Mouse (Mus musculus) urinary bladder, postnatal 10 days (tissue): ENCODE measurements around the gene Lsm4.
A peak's percentile ranks its signal among the peaks of the same experiment; 100 is the strongest.

ENCODE experiments used
- DNase-seq: peaks from one replicate; pipeline ENCODE4 v3.0.0; 2022; ENCODE audit warnings: low spot score

The Lsm4 gene

DNA sequence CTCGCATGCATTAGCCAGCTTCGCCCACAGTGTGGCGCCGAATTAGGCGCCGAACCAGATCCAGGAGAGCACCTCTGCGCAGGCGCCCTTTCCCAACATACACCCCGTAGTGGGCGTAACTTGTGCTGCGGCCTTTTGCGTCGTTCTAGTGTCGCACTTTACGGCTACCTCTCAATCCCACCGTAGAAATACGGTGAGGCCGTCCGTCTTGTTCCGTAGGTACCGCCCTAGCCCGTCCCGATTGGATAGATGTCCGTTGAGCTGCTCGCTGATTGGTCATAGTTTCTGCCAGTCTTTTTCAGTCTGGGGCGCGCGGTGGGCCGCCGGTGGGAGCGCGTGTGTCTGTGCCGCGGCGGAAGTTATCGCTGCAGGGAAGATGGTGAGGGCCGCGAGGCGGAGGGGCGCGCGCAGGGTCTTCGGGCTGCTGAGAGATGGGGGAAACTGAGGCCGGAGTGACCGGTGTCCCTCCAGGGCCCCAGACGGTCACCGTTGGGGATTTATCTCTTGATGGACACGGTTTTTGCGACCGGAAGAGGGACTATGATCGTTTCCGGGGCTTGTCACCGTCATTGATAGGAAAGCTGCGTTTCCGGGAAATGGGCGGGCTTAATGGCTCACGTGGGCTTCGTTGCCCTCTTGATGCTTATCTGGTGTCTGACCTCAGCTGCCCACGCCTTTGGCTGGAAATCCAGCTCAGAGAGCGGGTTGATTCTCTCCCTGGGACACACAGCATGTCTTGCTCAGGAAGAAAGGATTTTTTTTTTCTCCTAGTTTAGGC lies at the start of gene Lsm4:
Lsm4 (plus strand) TSS at position 170 of the 778 bp plus-strand sequence.
- peak; percentile 81 for DNase-seq

DNA sequence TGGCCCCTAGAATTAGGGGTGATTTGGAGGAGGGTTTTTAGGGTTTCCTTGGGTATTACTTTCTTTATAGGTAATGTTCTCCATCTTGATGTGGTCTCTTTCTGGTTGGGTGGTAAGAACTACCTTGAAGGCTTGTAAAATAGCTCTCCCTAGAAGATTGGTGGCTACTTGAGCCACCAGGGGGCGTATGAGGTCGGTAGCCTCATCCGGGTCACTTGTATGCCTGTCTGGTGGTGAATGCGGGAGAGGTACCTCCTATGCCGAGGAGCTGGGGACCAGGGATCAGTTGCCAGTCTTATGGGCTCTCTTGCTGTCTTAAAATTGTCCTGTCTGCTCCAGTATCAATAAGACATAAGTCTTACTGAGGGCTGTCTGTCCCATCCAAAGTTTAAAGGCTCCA lies 47.9 kb upstream of the Lsm4 start:
- no peak for DNase-seq

DNA sequence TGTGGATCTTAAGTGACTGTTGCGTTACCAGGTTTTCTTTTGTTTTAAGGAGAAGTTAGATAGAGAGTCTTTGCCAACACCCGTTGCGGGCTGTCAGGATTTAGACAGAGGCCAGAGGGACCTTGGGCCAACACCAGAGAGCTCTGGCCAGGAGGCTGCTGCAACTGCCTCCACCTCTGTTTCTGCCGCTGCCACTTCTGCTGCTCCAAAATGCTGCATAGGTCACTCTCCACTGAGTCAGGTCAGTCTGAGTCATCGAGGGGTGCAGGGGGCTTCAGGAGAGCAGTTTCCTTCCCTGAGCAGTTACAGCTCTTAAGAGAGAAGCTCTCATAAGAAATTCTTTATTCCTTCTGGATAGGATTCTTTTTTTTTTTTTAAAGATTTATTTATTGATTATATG lies 46.0 kb upstream of the Lsm4 start:
- DNase-seq = no peak

DNA sequence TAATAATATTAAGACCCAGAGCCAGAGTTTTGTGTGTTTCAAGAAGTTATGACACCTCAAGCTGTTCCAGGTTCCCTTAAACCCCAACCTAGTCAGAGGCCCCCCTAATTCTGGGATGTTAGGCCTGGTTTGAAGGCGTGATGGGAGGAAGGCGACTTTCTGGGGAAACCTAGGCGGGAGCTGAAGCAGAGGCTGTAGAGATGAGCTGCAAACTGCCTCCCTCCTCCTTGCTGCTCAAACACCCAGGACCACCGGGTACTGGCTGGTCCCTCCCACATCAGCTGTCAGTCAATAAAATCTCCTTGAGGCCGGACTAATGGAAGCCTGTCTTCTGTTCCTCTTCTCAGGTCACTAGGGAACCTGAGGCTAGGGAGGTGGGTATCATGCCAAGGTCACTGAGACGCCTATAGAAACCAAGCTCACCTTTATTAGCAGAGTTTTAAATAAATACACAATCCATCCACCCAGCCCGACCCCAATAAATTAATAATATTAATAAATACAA lies 44.0 kb upstream of the Lsm4 start:
- no peak for DNase-seq

DNA sequence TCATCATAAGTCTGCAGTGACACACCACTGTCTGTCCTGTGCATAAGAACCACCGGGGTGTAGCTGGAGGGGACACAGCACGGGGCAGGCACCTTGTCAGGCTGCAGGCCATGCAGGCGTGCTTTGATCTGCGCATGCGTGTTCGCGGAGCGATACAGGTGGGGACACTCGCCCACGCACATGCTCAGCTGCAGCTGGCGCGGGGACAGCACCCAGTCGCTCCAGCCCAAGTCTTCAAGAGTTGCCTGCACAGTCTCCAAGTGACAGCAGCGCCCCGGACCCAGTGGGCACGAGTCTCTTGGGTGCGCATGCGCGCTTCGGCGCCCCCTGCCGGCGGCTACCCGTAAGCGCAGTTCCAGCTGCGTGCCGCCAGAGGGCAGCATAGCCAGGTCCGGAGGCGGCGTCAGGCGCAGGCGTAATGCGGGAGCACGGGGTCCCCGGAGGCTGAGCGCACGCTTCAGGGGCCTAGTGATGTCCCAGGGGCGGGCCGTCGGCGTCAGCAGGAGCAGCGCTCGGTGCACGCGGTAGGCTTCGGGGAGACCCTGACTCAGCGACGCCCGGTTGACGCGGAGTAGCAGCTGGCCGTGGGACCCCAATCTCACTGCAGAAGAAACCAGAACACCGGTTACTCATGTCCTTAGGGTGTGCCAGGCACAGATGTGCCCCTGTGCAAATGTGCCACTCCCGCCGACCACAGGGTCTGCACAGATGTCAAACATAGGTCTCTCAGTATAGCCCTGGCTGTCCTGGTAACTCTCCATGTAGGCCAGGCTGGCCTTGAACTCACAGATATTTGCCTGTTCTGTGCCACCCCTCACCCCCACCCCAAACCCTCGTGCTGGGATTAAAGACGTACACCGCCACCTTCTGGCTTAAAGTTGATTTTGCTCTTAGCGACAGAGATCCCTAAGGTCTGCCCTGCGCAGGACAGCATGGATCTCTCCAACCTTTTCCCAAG lies 43.2 kb upstream of the Lsm4 start:
- peak; percentile 55 for DNase-seq

DNA sequence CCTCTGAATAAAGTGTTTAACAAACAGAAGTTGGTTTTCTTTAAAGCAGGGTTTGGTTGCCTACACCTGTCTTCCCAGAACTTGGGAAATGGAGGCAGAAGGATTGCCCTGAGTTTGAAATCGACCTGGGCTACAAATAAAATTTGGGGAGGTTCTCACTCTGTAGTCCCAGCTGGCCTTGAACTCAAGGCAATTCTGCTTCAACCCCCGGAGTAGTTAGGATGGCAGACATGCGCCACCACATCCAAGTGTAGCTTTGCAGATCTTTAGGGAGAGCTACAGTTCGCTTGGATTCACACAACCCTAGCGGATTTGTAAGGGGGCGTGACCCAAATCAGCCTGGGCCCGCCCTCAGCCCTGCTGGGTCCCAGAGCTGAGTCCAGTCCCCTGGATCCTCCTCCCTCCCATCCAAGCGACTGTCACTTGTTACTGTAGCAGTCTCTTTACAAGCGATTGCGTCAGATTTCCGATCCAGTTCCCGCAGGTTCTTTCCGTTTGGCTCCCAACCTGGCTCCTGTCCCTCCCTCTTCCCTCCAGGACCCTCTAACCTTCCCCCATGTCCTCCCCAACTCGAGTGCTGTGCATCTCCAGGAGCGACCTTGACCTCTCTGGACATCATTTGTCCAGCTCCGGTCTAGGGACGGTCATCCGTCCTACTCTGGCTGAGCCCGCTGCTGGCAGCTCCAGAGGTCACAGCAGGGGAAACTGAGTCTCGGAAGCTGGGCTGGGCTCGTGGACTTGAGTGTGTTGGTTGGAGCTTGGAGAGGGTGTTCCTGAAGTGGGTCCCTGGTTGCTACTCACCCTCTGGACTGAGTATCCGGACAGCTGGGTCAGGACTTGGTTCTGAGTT lies 42.3 kb upstream of the Lsm4 start:
- no peak for DNase-seq

DNA sequence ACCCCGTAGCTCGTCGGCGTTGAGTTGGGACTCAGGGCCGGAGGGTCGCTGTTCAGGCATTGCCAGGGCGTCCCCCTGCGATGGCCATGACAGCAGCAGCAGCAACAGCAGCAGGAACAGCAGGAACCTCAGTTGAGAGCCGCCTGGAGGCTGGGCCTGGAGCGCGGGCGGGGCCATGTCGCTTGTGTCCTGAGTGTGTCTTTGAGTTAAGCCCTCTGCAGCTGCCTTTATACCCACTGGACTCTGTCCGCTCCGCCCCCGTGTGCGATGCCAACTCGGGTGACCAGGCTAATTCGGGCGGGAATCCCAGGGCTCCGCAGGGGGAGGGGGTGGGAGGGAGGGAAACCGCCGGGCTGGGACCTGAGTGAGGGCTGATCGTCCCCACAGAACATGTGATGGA lies 41.6 kb upstream of the Lsm4 start:
- no peak for DNase-seq

DNA sequence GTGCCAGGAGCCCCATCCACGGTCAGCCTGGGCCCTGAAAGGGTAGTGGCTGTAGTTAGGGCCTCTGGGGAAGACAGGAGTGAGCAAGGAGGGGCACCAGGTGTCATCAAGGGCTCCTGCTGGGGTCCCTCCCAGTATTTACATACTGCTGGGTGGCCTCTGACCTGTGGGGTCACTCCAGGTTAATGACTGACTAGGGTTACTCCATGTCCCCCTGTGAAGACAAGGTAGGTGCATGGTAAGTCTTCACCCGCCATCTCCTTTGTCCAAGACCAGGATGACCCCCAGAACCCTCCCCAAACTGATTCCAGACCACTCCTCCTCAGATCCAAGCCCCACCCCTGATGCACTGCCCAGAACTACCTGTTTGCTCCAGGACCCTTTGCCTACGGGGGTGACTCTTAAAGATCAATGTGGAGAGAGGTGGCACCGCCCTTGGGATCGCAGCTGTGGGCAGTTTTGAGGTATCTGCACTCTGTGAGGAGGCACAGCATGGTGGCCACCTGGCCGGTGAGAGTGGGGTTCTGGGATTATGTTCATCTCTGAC lies 40.6 kb upstream of the Lsm4 start, which contains the start of gene Gdf15:
Gdf15 (minus strand) TSS at position 111 of the 547 bp plus-strand sequence.
- no peak for DNase-seq

DNA sequence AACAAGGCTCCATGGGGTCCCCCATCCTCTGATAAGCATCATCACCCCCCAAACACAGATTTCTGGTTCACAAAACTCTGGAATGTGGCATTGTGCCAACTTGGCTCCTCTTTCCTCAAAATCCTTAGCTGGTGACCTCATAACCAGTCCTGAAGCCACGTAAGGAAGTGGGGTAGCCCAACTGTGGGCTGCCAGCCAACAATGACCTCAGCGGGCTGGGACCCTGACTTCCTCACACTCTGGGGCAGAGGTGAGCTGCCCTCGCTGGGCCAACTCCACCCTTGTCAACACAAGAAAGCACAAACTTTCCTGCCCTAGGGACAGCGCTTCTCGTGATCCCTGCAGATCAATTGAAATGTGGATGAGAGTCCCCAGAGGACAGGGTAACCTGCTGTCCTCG lies 39.0 kb upstream of the Lsm4 start:
- DNase-seq = no peak

DNA sequence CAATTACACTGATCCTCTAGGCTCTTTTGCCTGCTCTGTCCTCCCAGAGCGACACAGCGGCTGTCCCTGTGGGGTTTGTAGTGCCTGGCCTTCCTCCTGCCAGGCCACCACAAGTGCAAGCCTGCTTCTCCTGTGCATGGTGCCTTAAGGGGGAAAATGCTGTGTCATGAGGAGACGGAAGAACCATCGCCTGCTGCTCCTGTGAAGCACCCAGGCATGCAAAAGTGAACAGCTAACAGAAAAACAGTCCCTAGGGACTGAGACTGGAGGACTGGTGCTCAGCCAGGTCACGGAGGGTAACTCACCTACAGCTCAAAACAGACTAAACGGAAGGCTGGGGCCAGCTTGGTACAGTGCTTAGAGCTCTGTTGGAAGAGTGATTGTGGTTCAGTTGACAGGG lies 37.5 kb upstream of the Lsm4 start:
- no peak for DNase-seq

DNA sequence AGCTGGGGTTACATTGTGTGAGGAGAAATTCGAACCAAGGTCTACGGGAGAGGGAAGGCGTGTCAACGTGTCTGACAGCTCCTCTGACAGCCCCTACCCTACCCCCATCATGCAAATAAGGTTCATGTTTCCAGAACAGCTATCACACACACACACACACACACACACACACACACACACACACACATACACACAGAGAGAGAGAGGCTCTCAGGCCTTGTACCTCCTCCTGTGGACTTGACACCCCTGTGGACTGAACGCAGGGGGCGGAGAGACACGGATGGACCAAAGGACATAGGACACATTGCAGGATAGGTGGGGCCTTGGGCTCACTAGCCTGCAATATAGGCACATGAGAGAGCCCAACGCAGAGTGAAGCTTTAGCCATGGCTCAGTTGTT lies 36.2 kb upstream of the Lsm4 start:
- DNase-seq = no peak

DNA sequence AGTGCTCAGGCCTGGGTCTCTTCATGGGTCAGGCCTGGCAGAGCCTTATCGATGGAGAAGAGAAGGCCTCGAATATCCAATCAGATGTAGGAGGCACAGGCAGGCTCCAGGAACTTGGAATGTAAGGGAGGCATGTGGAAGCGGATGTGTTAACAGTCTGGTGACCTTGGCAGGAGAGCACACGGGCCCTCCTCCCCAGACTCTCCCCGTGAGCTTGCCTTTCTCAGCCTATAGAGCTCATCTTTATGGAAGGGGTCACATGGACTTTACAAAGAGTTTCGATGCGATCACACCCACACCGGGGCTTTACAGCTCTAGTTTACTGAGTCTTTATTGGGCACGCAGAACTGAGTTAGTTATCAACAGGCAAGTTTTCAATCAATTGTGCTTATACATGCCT lies 34.3 kb upstream of the Lsm4 start:
- DNase-seq = no peak

DNA sequence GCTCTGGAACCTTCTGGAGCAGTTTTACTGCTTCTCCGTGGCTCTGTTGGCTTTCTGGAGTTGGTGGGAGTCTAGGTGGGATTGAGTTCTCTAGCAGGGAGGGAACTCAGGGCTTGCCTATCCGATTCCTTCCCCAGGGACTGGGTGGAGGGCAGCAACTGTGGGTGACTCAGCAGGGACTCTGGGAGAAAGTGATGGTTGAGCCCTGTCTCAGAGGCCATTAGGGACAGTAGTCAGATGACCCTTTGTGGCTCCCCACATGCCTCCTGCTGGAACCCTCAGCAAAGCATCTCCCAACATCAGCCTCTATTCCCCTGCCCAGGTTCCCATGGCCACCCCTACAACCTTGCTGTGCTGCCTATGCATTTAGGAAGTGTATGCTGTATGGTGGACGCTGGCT lies 30.0 kb upstream of the Lsm4 start:
- DNase-seq = no peak

DNA sequence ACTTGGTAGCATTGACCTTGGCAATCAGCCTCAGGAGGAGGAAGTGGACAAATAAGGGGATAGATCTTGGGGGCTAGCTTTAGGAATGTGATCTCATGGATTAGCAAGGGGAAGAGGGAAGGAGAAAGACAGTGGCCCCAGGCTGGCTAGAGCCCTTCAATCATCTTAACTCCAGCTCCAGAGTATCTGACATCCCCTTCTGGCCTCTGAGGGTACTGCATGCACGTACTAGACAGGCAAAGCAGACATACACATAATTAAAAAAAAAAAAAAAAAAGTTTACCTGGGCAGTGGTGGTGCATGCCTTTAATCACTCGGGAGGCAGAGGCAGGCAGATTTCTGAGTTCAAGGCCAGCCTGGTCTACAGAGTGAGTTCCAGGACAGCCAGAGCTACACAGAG lies 29.0 kb upstream of the Lsm4 start:
- DNase-seq = no peak

DNA sequence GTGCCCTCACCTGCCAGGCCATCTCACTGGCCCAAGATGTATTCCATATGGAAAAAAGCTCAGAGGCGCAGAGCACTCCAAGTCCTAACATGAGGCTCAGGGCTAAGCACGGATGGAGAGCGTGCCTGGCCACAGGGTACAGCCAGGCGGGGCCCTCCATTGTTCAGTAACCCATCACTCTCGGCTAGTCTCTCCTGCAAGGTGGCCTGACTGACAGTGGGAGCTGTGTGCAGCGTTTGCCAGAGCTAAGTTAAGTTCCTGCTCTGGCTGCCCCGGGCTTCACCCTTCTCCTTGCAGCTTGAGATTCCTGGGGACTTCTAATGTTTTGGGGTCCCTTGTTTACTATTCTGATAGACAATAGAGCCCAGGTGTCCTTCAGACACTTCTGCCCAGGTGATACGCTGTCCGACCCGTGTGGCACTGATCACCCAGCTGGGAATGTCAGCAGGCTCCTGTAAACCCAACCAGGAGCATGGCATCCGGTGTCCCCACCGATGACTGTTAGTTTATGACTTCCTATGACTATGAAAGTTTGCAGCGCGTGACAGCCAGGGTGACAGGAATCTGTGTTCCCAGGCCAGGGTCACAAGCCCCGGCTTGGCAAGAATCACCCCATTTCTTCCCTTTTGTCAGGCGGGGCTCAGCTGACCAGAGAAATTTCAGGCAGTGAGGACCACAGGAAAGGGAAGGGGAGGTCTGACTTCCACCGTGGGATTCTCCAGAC lies 27.4 kb upstream of the Lsm4 start:
- no peak for DNase-seq

DNA sequence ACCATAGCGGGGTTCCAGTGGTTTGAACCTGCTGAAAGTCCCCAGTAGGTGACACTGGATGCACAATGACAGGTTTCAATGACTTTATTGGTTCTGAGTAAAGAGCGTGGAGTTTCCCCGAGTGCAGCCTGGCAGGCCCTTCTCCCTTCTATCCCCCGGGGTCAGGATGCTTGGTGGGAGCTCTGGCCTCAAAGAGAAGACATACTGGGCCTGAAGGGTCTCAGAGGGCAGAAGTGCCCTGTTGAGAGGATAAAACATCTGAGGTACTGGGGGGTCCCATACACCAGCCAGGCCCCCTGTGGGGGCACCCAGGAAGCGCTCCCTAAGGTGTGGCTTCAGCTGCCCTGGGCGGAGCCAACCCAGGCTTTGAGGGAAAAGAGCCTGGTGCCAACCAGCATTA lies 26.7 kb upstream of the Lsm4 start:
- no peak for DNase-seq

DNA sequence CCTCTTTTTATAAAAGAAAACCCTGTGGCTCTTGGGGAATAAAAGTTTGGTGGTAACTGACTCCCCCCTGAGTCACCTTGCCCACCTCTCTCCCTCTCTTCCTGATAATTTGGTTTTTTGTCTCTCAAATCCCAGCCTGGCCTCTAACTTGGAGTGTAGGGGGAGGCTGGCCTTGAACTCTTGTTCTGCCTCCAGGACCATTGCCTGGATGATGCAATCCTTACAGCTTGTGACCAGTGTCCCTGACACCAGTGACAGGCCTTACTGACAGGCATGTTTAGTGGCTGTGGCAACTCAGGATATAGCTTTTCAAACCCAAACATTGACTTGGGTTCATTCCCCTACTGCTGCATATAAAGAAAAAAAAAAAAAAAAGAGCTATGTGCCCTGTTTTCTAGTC lies 26.3 kb upstream of the Lsm4 start:
- no peak for DNase-seq

DNA sequence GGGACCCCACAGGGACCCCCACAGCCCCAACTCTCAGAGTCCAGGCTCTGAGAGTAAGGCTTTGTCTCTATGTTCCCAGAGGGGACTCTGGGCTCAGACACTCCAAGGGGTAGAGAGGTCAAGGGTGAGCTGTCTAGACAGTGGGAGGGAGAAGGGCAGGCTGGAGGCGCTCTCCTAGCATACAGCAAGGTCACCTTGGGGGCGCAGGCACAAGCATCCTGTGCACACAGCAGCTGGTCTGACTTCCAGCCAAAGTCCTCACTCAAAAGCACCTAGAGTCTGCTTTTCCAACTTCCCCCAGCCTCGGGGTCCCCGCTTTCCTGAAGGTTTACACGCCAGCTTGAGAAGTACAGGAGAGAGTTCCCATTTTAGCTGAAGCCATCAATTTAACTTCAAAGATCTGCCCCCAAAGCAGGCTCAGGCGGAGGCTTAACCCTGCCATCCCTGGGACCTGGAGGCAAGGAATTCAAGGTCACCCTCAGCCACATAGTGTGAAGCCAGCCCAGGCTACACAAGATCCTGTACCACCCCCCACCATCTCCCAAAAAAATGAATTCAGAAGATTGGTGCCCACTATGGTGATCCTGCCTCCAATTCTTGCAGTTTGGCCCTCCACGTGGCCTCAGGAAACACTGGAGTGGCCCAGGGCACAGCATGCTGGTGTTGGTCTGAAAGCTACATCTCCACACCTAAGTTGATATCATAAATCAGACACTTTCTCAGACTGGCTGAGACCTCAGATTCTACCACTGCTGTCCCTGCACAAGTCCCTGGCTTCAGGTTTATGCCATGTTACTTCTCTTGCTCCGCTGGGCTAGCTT lies 25.5 kb upstream of the Lsm4 start:
- no peak for DNase-seq

DNA sequence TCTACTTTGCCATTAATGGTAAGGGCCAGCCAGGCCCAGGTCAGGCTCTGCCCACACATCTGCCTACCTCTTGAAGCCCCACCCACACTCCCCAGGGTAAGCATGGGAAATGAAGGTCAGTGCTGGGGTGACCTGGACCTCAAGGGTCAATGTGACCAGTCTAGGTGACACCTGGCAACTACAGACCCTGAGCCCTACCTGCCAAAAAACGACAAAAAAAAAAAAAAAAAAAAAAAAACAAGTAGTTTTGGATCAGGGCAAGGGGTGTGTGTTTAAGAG lies 24.9 kb upstream of the Lsm4 start:
- no peak for DNase-seq

DNA sequence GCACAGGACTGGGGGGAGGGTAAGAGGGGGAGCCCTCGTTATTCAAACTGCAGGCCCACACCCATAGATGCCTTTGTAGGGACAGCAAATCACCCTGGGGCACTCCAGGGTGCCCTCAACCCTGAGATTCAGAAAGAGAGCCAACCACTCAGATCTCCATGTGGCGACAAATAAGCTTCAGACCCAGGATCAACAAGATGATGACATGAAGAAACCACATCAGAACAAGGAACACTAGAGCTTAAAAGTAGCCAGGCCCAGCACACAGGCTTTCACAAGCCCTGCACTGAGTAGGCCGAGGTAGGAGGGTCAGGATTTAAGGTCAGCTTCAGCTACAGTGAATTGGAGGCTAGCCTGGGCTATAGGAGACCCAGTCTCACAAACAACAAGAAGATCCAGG lies 24.1 kb upstream of the Lsm4 start:
- no peak for DNase-seq
